Mouse (Mus musculus) megakaryocyte, embryonic 14.5 days (primary cell): ENCODE results near the gene Aoc3.

Source experiments
- FLI1 ChIP-seq: IDR thresholded peaks from 2 replicates; pipeline ENCODE4 v1.6.1; 2012; ENCODE audit warnings: low read length, inconsistent platforms, mixed read lengths
- GATA1 ChIP-seq: IDR thresholded peaks from 3 replicates; pipeline ENCODE4 v1.6.1; 2012; ENCODE audit warnings: mixed read lengths, low read length, inconsistent platforms, borderline replicate concordance

- TF ChIP-seq GATA1 = no peak
- no peak for TF ChIP-seq FLI1
These were observed 30.3 kb downstream of the Aoc3 start for GRCm38 (mm10) chr11:101360651-101361113.
